Mouse (Mus musculus) E14TG2a.4 (cell line): ENCODE results near the gene Rps15.

Experiments
- CTCF ChIP-seq: conservative IDR thresholded peaks from 2 replicates; pipeline ENCODE4 v1.5.1; 2014; ENCODE audit warnings: low read length
- NANOG ChIP-seq: IDR thresholded peaks from 2 replicates; pipeline ENCODE4 v1.6.1; 2014; ENCODE audit warnings: borderline replicate concordance, low read length, mixed read lengths
- POU5F1 ChIP-seq: IDR thresholded peaks from 2 replicates; pipeline ENCODE4 v1.6.1; 2014; ENCODE audit warnings: low read length, borderline replicate concordance

GRCm38 (mm10) chr10:80265149-80265486 is 27.1 kb upstream of the Rps15 start:
- TF ChIP-seq CTCF (no peak), POU5F1 (no peak), NANOG (no peak)
